Mouse (Mus musculus): ENCODE data around the gene Sh3tc1. TPM values are rescaled to one million over a fixed set of nuclear protein-coding genes. Genes with fewer than 3 reads are reported as not detected.

The Sh3tc1 gene
- polyA plus RNA-seq, 1 experiment from 2014 or later, result 4.7 TPM

GRCm38 (mm10) chr5:35710931-35711330, 28.9 kb downstream of the Sh3tc1 start:
- Histone ChIP-seq H3K4me2 (no peak overlapping the region), H3K4me3 (ENCODE audit: low read depth, low read length) (no peak overlapping the region), H3K27me3 (ENCODE audit: control insufficient read depth, insufficient read depth, low read length) (no peaks in the 10 kb centered on the region), H3K9ac (ENCODE audit: low read depth, low read length) (no peak overlapping the region), H3K27ac (ENCODE audit: low read depth, low read length) (no peak overlapping the region), H3K36me3 (ENCODE audit: control insufficient read depth, insufficient read depth, low read length) (no peaks in the 10 kb centered on the region), H3K4me1 (ENCODE audit: control insufficient read depth, insufficient read depth, low read length) (no peaks in the 10 kb centered on the region), H3K9me3 (replicated peaks; ENCODE audit: control insufficient read depth, low read length) (no peaks in the 10 kb centered on the region)
- ATAC-seq (replicated peaks; ENCODE audit: insufficient number of reproducible peaks, low FRiP score, low TSS enrichment), result no peak
- WGBS (ENCODE audit: insufficient replicate concordance), result 63% methylated on average over 3 of the region's 3 CpGs

DNA sequence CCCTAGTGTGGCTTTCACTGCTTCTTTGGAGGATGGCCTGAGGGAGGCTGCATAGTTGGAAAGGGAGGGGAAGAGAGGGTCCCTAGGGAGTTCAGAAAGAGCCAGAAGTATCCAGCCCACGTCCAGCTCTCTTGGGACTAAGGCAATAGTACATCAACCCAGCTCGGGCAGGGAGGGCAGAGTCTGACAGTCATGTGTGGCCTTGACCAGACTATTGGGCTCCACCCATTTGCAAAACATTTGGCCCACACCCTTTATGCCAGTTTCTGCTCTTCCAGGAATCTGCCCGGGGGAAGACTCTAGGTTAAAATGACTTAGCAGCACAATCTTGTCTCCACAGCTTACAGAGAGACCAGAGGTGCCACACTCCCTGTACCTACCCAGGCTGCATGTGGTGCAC, 29.3 kb downstream of the Sh3tc1 start:
- Histone ChIP-seq H3K36me3 (ENCODE audit: control insufficient read depth, insufficient read depth, low read length) (no peaks in the 10 kb centered on the region), H3K9me3 (replicated peaks; ENCODE audit: control insufficient read depth, low read length) (no peaks in the 10 kb centered on the region), H3K4me1 (ENCODE audit: control insufficient read depth, insufficient read depth, low read length) (no peaks in the 10 kb centered on the region), H3K4me2 (no peak overlapping the region), H3K27me3 (ENCODE audit: control insufficient read depth, insufficient read depth, low read length) (no peaks in the 10 kb centered on the region), H3K9ac (ENCODE audit: low read depth, low read length) (no peak overlapping the region), H3K27ac (ENCODE audit: low read depth, low read length) (no peak overlapping the region), H3K4me3 (ENCODE audit: low read depth, low read length) (no peak overlapping the region)
- ATAC-seq (replicated peaks; ENCODE audit: insufficient number of reproducible peaks, low FRiP score, low TSS enrichment), result no peak
- WGBS (ENCODE audit: insufficient replicate concordance), result 66% methylated on average over 3 of the region's 3 CpGs

GRCm38 (mm10) chr5:35705411-35705810, 34.4 kb downstream of the Sh3tc1 start:
- Histone ChIP-seq H3K4me2 (no peak overlapping the region), H3K27ac (ENCODE audit: low read depth, low read length) (no peak overlapping the region), H3K36me3 (ENCODE audit: control insufficient read depth, insufficient read depth, low read length) (no peaks in the 10 kb centered on the region), H3K27me3 (ENCODE audit: control insufficient read depth, insufficient read depth, low read length) (peaks cover 2% of the 10 kb centered on the region; the same call in 1 of the 2 replicates), H3K4me1 (ENCODE audit: control insufficient read depth, insufficient read depth, low read length) (no peaks in the 10 kb centered on the region), H3K9me3 (replicated peaks; ENCODE audit: control insufficient read depth, low read length) (no peaks in the 10 kb centered on the region), H3K4me3 (ENCODE audit: low read depth, low read length) (no peak overlapping the region), H3K9ac (ENCODE audit: low read depth, low read length) (no peak overlapping the region)
- whole genome bisulfite sequencing (ENCODE audit: insufficient replicate concordance), result 81% methylated on average over 3 of the region's 3 CpGs
- ATAC-seq (replicated peaks; ENCODE audit: insufficient number of reproducible peaks, low FRiP score, low TSS enrichment), result no peak

DNA sequence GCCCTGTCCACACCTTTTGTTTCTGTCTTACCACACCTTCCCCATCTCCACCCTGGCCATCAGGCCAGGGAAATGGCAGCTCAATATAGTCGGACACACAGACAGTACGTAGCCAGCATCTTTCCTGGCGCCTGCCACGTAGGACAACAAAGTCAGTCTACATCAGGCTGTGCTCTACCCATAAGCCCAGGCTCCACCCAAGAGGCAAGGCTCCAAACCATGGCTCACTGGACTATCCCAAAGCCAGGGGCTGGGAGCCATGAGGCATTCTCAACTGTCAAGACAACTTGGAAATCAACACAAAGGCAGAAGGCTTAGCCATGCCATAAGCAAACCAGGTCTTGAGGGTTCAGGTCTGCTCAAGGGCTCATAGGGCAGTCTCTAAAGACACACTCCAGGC, 36.0 kb downstream of the Sh3tc1 start:
- 87% methylated on average over 4 of the region's 4 CpGs for WGBS (ENCODE audit: insufficient replicate concordance)
- Histone ChIP-seq H3K4me2 (no peak overlapping the region), H3K27ac (ENCODE audit: low read depth, low read length) (no peak overlapping the region), H3K9ac (ENCODE audit: low read depth, low read length) (no peak overlapping the region), H3K27me3 (ENCODE audit: control insufficient read depth, insufficient read depth, low read length) (peaks cover 4% of the 10 kb centered on the region; the same call in 1 of the 2 replicates), H3K4me3 (ENCODE audit: low read depth, low read length) (no peak overlapping the region), H3K36me3 (ENCODE audit: control insufficient read depth, insufficient read depth, low read length) (no peaks in the 10 kb centered on the region), H3K4me1 (ENCODE audit: control insufficient read depth, insufficient read depth, low read length) (no peaks in the 10 kb centered on the region), H3K9me3 (replicated peaks; ENCODE audit: control insufficient read depth, low read length) (no peaks in the 10 kb centered on the region)
- no peak for ATAC-seq (replicated peaks; ENCODE audit: insufficient number of reproducible peaks, low FRiP score, low TSS enrichment)

- no peaks in the 10 kb centered on the region for H3K4me1 ChIP-seq (ENCODE audit: control insufficient read depth, insufficient read depth, low read length)
- no peak overlapping the region for H3K27ac ChIP-seq (ENCODE audit: low read depth, low read length)
- peaks cover 4% of the 10 kb centered on the region; the same call in 1 of the 2 replicates for H3K27me3 ChIP-seq (ENCODE audit: control insufficient read depth, insufficient read depth, low read length)
- no peak overlapping the region for H3K4me3 ChIP-seq (ENCODE audit: low read depth, low read length)
- H3K9me3 ChIP-seq (replicated peaks; ENCODE audit: control insufficient read depth, low read length), result no peaks in the 10 kb centered on the region
- H3K4me2 ChIP-seq, result no peak overlapping the region
- no peak for ATAC-seq (replicated peaks; ENCODE audit: insufficient number of reproducible peaks, low FRiP score, low TSS enrichment)
- H3K9ac ChIP-seq (ENCODE audit: low read depth, low read length), result no peak overlapping the region
- 82% methylated on average over 8 of the region's 8 CpGs for WGBS (ENCODE audit: insufficient replicate concordance)
- H3K36me3 ChIP-seq (ENCODE audit: control insufficient read depth, insufficient read depth, low read length), result no peaks in the 10 kb centered on the region
These were observed 36.6 kb downstream of the Sh3tc1 start for GRCm38 (mm10) chr5:35703183-35703582.

DNA sequence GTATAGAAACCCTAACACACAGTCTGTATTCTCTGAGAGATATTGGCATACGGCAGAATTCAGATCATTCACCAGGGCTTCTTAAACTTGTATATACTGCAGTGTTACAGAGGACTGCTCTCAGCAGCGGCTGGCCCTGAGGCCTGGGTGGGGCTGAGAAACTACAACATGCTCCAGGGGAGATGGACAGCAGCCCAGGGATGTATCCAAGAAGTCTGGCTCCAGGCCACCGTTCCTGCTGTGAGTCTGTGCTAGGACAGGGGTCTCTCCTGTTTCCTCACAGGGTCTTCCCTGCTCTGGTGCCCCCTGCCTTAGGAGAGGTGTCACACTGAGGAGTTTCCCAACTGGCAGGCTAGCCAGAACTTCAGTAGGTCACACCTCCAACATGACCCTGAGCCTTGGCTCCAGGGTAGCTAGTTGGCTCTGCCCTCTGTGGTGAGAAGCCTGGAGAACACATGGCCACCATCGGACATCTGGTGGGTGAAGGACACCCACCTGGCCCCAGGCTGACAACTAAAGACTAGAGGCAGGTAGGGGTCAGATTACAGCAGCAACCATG, 37.1 kb downstream of the Sh3tc1 start:
- Histone ChIP-seq H3K9me3 (replicated peaks; ENCODE audit: control insufficient read depth, low read length) (no peaks in the 10 kb centered on the region), H3K9ac (ENCODE audit: low read depth, low read length) (no peak overlapping the region), H3K4me1 (ENCODE audit: control insufficient read depth, insufficient read depth, low read length) (no peaks in the 10 kb centered on the region), H3K27ac (ENCODE audit: low read depth, low read length) (no peak overlapping the region), H3K36me3 (ENCODE audit: control insufficient read depth, insufficient read depth, low read length) (no peaks in the 10 kb centered on the region), H3K27me3 (ENCODE audit: control insufficient read depth, insufficient read depth, low read length) (peaks cover 4% of the 10 kb centered on the region; the same call in 1 of the 2 replicates), H3K4me2 (no peak overlapping the region), H3K4me3 (ENCODE audit: low read depth, low read length) (no peak overlapping the region)
- WGBS (ENCODE audit: insufficient replicate concordance), result 74% methylated on average over 4 of the region's 4 CpGs
- no peak for ATAC-seq (replicated peaks; ENCODE audit: insufficient number of reproducible peaks, low FRiP score, low TSS enrichment)

- Histone ChIP-seq H3K4me3 (ENCODE audit: low read depth, low read length) (no peak overlapping the region), H3K4me2 (no peak overlapping the region), H3K9ac (ENCODE audit: low read depth, low read length) (no peak overlapping the region), H3K9me3 (replicated peaks; ENCODE audit: control insufficient read depth, low read length) (no peaks in the 10 kb centered on the region), H3K27me3 (ENCODE audit: control insufficient read depth, insufficient read depth, low read length) (peaks cover 4% of the 10 kb centered on the region; the same call in 1 of the 2 replicates), H3K4me1 (ENCODE audit: control insufficient read depth, insufficient read depth, low read length) (no peaks in the 10 kb centered on the region), H3K27ac (ENCODE audit: low read depth, low read length) (no peak overlapping the region), H3K36me3 (ENCODE audit: control insufficient read depth, insufficient read depth, low read length) (no peaks in the 10 kb centered on the region)
- 48% methylated on average over 6 of the region's 6 CpGs for WGBS (ENCODE audit: insufficient replicate concordance)
- ATAC-seq (replicated peaks; ENCODE audit: insufficient number of reproducible peaks, low FRiP score, low TSS enrichment), result no peak
These were observed 38.7 kb downstream of the Sh3tc1 start for GRCm38 (mm10) chr5:35701042-35701441.

- Histone ChIP-seq H3K27ac (ENCODE audit: low read depth, low read length) (no peak overlapping the region), H3K4me3 (ENCODE audit: low read depth, low read length) (no peak overlapping the region), H3K27me3 (ENCODE audit: control insufficient read depth, insufficient read depth, low read length) (peaks cover 9% of the 10 kb centered on the region; the same call in 1 of the 2 replicates), H3K4me2 (no peak overlapping the region), H3K9me3 (replicated peaks; ENCODE audit: control insufficient read depth, low read length) (no peaks in the 10 kb centered on the region), H3K4me1 (ENCODE audit: control insufficient read depth, insufficient read depth, low read length) (peaks cover 13% of the 10 kb centered on the region), H3K36me3 (ENCODE audit: control insufficient read depth, insufficient read depth, low read length) (no peaks in the 10 kb centered on the region), H3K9ac (ENCODE audit: low read depth, low read length) (no peak overlapping the region)
- 33% methylated on average over 5 of the region's 5 CpGs for WGBS (ENCODE audit: insufficient replicate concordance)
- ATAC-seq (replicated peaks; ENCODE audit: insufficient number of reproducible peaks, low FRiP score, low TSS enrichment), result no peak
These were observed 44.0 kb downstream of the Sh3tc1 start for GRCm38 (mm10) chr5:35695815-35696214.

DNA sequence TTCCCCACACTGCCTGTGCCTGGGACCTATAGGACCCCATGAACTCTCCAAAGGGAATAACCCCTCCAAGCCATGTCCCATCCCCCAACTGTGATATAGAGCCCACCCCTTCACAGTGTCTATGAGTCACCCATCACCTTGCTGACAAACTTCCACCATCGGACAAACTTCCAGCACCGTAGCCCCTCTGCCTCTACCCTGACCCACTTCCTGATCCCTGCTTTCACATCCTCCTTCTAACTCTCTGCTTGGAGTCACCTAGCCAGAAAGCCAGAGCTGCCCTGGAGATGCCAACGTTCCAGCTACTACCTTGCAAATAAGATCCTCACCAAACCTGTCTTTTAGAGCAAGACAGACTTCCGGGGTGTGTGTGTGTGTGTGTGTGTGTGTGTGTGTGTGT, 46.1 kb downstream of the Sh3tc1 start:
- 72% methylated on average over 4 of the region's 4 CpGs for WGBS (ENCODE audit: insufficient replicate concordance)
- no peaks in the 10 kb centered on the region for H3K9me3 ChIP-seq (replicated peaks; ENCODE audit: control insufficient read depth, low read length)
- H3K36me3 ChIP-seq (ENCODE audit: control insufficient read depth, insufficient read depth, low read length), result no peaks in the 10 kb centered on the region
- peaks cover 34% of the 10 kb centered on the region for H3K4me1 ChIP-seq (ENCODE audit: control insufficient read depth, insufficient read depth, low read length)
- H3K27ac ChIP-seq (ENCODE audit: low read depth, low read length), result no peak overlapping the region
- H3K4me2 ChIP-seq, result no peak overlapping the region
- no peak overlapping the region for H3K4me3 ChIP-seq (ENCODE audit: low read depth, low read length)
- H3K9ac ChIP-seq (ENCODE audit: low read depth, low read length), result no peak overlapping the region
- peaks cover 7% of the 10 kb centered on the region; the same call in 1 of the 2 replicates for H3K27me3 ChIP-seq (ENCODE audit: control insufficient read depth, insufficient read depth, low read length)
- no peak for ATAC-seq (replicated peaks; ENCODE audit: insufficient number of reproducible peaks, low FRiP score, low TSS enrichment)

Data from heart, embryonic 11.5 days (tissue).